Mouse (Mus musculus): ENCODE data around the gene Tulp4.

Tulp4 gene

DNA sequence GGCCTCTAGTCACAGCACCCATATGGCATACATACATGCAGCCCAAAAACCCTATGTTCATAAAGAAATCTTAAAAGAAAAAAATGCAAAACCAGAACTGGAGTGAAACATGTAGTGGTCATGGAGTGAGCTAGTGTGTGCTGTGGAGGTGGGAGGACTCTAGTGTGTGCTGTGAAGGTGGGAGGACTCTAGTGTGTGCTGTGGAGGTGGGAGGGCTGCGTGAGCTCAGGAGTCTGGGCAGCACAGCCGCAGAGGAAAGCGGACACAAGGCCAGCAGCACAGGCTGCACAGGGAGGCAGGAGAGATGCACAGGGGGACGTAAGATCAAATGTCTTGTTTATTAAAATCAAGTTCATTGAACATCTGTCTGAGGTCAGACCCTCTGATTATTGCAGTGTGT, 17.5 kb downstream of the Tulp4 start:
- no peak for DNase-seq (ENCODE audit: low spot score)

DNA sequence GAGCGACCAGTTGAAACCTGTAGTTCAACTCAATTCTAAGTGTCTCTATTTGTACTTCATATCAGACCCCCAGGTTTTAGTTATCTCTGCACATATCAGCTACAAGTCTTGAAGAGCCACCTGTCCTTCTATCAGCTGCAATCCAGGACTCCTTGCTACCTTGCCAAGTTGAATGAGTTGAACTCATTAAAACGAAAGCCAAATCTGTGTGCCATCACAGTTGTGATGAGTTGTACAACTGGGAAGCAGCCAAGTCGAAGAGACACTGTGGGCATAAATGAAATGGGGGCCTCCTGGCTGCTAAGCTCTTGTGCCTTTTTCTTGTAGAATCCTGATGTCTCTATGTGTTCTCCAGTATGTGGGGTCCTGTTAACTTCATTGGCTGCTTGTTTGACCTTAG, 19.2 kb downstream of the Tulp4 start:
- DNase-seq (ENCODE audit: low spot score), result no peak

DNA sequence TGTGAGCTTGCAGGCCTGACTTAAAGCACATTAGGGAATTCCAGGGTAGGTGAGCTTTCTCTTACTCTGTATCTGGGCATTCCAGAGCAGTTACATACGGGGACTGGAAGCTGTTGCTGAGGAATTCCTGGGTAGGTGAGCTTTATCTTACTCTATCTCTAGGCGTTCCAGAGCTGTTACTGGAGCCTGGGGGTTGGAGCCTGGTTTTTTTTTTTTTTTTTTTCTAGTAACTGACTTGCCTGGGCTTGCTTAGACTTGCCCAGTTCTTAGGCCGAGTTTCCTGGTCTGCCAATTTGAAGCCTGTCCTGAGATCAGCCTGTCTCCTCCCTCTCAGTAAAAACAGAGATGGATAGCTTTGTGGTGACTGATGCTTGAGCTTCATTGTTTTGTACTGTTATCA, 21.8 kb downstream of the Tulp4 start:
- DNase-seq (ENCODE audit: low spot score), result no peak

DNA sequence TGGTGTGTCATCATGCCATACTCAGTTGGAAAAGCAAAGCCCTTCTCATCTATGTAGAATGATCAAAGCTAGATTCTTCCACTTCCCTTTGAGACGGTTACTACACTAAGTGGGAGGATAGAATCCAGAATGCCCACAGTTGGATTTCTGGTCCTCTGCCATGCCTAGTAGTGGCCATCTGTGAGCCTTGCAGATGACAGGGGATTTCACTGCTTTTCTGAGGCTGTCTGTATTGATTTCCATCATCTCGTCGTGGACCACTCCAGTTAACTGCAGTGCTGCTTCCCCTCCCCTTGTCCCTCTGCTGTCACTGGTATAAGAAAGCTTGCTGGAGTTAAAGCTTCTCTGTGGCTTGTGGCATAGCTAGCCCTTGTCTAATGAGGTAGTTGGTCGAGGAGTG, 23.1 kb downstream of the Tulp4 start:
- DNase-seq (ENCODE audit: low spot score), result no peak

DNA sequence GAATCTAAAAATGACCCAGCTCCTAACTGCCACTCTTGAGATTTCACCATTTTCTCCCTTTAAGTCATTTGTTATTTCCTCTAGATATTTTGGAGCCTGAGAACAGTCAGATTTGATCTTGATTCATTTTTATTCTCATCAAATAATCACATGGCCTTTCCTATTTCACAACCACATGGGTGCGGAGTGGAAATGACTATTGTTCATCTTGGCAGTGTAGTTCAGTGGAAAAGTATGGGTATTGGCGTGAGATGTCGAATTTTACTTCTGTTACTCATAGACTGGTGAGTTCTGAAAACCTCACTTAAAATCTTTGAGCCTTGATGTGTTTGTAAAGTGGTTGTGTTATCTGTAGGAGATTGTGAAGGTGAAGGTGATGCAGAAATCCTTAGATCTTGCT, 24.8 kb downstream of the Tulp4 start:
- no peak for DNase-seq (ENCODE audit: low spot score)

DNA sequence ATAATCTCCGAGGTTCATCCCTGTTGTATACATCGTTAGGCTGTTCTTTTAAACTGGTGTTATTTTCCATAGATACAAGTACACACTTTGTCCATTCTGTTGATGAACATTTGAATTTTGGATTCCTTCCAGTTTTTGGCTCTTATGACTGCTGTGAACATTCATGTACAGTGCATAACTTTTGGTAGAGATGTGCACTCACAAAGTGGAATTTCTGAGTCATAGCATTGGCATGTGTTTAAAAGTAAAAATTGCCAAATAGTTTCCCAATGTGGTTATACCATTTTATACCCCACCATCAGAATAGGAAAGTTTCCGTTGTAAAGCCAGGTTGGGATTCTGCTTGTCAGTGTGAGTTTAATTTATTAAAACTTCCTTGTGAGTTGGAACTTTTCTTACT, 34.6 kb downstream of the Tulp4 start:
- no peak for DNase-seq (ENCODE audit: low spot score)

DNA sequence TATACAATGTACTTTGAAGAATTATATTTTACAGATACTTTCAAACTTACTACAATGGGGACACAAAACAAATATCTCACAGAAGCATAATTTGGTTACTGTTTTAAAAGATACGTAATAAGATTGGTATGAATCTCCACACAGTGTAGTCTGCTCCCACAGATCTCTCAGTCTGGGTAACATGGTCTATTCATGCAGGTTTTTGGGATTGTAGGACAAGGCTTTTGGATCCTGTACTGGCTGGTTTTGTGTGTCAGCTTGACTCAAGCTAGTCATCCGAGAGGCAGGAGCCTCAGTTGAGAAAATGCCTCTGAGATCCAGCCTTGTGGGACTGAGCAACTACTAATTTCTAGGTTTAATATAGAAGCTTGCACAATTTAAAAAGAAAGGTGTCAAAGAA, 35.1 kb downstream of the Tulp4 start:
- no peak for DNase-seq (ENCODE audit: low spot score)

DNA sequence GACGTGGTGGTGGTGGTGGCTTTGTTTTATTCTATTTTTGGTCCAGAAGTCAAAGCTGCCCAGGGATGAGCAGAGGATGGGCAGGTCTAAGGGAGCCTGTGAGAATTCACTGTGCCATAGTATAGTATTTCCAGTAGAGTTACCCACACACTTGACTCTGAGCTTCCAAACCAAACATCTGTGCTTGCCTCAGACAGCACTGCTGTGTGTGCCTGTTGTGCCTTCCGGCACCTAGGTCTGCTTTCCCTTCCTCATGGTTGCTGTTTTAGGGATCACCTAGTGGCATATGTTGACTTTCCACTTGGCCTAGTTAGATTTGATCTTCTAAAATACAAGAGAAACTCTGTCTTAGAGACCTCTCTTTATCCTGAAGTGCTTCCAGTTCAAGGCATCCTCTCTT, 39.0 kb downstream of the Tulp4 start:
- no peak for DNase-seq (ENCODE audit: low spot score)

DNA sequence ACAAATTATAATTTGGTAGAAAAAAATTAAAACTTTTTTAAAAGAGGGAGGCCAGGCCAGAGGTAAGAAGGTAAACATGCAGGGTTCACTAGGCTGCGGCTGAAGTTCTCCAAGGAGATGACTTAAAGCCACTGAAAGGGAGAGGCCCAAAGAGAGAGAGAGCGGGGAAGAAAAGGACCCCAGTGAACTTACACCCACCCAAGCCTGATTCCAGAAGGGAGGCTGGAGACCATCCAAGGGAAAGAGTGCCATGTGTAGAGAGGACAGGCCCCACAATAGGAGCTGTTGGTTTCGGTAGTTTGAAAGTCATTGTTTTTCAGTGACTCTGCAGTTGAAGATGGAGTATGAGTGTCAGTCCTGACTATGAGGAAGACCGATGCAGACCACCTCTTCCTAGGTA, 46.7 kb downstream of the Tulp4 start:
- no peak for DNase-seq (ENCODE audit: low spot score)

DNA sequence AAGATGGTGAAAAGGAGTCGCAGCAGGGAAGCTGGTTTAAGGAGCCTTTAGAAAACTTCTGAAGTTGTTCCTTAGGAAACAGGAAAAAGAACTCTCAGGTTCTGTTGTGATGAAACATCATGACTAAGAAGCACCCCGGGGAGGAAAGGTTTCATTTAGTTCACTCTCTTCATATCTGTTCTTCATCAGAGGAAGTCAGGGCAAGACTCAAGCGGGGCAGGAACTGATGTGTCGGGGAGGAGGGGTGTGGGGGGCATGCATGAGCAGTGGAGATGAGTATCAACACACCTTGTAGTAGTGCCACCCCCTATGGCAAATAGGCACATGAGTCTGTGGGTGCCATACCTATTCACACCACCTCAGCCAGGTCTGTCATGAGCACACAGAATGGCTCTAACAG, 47.3 kb downstream of the Tulp4 start:
- DNase-seq (ENCODE audit: low spot score), result no peak

DNA sequence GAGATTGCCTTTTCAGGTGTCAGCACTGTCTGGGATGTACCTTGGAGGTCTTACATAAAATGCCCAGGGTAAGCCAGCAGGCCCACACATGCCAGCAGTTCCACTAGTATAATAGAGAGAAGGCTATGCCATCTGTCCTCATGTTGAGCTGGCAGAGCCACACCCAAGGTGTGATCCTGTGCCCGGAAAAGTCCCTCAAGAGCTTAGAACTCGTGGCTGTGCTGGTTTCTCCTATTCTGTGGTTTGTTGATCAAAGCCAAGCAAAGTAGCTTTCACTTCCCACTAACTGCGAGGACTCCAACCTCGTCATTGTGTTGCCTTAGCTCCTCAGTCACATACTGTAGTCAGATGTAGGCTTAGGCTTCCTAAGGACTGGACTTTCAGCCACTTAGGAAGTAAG, 48.1 kb downstream of the Tulp4 start:
- DNase-seq (ENCODE audit: low spot score), result no peak

DNA sequence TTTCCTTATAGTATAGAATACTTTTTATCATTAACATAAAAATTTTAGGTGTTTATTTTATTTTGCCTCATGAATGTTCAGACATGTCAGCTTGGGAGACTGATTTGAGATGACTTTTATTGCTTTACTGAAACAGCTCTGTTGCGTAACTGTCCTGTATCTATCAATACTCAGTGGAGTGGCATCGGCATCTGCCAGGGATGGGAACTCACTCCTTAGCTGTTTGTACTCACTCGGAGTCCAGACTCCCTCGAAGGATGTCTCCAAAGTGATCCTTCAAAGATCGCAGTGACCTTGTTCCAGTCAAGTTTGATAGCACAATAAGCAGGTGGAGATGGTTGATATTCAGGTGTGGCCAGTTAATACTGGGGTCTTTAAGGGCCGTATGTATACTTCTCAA, 54.3 kb downstream of the Tulp4 start:
- DNase-seq (ENCODE audit: low spot score), result no peak

DNA sequence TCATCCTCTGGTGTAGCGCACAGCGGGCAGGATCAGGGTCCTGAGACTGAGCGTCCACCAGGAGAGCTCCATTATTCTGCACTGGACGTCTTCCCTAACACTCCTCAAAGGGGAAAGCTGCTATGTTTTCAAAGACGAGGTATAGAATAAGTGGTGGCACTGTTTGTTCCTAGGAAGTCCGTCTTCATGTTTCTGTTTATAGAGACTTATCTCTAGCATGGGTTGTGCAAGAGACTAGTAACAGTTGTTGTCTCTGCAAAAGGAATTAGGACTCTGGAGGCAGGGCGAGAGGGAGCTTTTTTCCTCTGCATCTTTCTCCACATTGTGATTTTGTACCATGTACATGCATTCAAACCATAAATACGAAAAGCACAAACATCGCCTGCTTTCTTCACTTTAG, 55.7 kb downstream of the Tulp4 start:
- no peak for DNase-seq (ENCODE audit: low spot score)

DNA sequence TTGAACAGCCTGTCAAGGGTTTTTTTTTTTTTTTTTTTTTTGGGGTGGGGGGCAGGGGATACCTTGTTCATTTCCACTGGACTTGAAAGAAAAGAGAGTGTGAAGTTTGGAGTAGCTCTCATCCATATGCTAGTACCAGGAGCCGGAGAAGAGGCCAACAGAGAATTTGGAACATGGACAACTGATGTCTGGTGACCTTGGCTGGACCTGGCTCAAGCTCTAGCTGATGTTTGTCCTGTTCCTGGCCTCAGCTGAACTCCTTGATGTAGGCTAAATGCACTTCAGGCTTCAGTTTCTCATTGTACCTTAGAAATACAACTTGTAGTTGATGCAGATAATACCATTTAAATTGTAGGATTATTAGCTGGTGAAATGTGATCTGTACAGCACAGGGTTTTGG, 56.5 kb downstream of the Tulp4 start:
- DNase-seq (ENCODE audit: low spot score), result no peak

DNA sequence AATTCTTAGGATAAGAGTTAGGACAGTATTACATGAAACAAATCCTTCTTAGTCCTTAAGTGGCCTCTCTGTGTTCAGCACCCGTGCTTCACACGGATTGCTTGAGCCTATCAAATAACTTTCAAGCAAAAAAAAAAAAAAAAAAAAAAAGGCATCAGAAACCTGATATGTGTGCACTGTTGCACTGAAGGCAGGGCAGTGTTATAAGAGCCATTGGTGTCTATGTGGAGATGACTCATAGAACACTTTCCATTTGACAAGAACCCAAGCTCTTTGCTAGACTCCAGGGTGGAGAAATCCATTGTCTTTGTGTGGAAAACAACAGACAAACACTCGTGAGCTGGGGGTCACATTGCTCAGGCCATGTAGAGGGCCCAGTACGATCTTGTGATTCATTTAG, 58.7 kb downstream of the Tulp4 start:
- no peak for DNase-seq (ENCODE audit: low spot score)

DNA sequence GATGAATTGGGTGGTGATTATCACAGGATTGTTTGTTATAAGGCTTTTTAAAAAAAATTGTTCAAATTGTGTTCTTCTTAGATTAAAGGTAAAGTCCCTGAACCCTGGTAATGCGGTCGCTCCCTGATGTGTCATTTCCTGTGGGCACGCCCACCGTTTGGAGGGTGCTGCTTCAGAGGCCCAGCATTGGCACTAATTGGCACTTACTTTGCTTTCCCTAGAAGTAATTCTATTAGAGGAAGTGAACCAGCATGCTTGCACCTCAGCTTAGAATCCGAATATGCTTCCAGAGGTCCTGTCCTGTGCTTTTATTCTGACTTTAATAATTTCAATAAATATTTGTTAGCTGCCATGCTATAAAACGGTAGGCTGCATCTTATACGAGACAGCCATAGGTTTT, 66.2 kb downstream of the Tulp4 start:
- DNase-seq (ENCODE audit: low spot score), result no peak

DNA sequence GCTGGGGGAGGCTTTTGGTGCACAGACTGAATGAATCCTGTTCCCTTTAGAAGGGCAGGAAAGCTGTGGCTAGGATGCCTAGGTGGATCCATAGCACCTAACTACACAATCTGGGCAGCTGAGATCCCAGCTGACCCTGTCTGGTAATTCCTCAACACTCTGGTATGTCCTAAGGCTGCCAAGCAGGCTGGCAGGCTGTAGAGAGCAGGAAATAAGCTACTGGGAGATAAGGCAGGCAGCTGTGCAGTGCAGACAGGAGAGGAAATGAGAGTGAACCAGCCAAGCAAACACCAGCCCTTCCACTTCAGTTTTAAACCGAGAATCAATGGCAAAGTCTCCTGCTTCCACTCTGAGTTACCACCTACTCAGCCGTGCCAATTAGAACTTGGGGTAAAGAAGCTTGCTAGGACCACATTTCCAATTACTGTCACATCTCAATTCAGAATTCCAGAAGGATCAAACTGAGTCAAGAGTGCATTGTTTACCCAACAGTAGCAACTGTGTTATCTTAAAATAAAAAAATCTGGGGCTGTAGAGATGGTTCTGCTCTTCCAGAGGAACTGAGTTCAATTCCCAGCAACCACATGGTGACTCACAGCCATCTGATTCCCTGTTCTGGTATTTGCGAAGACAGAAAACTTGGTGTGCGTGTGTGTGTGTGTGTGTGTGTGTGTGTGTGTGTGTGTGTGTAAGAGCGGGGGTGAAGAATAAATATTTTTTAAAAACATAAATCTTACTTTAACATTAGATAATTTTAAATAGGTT, 66.9 kb downstream of the Tulp4 start:
- no peak for DNase-seq (ENCODE audit: low spot score)

DNA sequence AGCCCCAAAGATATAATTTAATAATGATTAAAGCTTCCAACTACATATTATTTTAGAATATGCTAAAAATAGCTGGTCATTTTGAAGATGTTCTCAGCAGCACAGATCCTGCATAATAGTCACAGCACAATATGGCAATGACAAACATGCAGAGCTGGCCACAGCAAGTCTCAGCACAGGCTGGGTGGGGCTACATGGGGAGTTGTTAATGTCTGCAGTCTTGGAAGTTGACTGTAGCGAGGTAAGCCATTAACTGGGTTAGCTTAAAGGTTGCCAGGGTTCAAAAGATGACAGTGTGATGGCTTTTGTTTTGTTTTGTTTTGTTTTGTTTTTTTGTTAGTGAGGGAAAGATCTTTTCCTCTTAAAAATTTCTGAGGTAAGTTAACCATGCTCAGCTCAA, 68.3 kb downstream of the Tulp4 start:
- no peak for DNase-seq (ENCODE audit: low spot score)

DNA sequence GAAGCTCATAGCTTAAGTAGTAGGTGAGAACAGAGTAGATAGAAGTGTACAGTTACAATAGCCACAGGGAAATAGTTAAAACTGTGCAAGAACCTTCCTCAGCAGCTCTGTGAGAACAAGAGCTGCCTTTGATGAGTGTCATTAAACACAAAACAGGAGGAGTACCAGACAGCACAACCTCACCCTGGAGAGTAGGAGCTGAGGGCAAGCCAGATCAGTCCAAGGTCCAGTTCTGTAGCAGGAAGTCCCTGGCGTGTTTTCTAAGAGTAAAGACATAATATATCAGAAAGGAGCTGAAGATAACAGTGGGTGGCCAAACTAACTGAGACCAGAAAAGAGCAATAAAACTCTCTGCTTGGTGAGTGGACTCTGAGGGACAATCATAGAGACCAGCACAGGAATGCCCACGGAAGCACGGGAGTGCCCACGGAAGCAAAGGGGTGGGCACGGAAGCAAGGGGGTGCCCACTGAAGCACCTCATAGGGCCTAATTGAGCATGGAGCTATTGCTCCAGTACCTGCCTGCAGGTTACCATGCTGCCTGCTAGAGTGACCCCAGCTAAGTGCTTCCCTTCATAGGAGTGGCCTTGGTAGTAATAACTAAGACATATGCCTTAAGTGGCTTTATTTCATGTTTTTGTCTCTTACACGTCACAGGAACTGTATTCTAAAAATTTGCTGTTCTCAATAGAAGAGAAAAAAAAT, 72.5 kb downstream of the Tulp4 start:
- DNase-seq (ENCODE audit: low spot score), result no peak

DNA sequence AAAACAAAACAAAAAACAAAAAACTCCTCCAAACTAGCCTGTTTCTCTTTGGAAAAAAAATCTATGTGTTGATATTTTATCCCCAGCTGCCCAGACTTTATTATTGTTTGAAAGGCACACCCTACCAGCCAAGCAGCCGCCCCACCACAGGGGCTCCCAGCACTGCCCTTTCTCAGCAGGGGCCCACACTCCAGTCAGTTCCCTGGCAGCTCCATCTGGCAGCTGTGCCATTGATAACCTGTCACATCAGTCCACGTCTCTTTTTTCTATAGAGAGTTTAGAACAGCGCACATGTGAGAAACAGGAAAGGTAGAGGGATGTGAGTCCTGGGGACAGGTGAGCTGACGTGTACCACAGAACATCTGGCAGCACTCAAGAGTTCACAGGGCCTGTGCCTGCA, 73.2 kb downstream of the Tulp4 start:
- DNase-seq (ENCODE audit: low spot score), result no peak

DNA sequence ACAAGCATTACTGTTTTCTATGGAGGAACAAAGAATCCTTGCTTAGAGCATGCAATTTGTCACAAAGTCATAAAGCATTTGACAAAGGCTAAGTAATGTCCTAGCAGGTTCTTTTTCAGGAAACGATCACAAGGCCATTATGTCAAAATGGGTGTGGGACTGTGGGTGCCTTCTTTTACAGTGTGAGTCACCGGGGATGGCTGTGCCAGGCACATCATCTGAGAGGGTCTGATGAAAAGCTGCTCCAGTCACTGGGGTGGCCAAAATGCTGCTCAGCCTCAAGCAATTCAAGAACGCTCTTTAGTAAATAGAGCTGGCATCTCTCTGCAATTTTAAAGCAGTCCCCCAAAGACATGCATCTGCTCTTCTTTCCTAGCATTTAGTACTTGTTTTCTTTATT, 74.2 kb downstream of the Tulp4 start:
- no peak for DNase-seq (ENCODE audit: low spot score)

DNA sequence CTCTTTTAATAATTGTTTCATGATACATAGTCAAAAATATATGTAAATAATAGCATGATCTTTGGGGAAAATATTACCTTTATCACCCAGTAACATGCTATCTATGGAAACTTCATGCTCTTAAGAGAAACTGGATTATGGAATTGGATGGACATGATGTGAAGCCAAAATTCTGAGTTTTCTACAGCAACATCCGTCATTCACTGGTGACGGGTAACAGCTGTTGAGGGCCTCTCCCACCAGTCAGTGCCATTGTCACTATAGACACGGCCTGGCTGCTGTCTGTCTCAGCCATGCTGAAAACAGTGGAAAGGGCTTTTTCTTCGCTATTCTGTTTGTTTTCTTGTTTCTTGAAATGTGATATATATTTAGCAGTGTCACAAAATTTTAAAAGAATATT, 76.5 kb downstream of the Tulp4 start:
- DNase-seq (ENCODE audit: low spot score), result no peak

DNA sequence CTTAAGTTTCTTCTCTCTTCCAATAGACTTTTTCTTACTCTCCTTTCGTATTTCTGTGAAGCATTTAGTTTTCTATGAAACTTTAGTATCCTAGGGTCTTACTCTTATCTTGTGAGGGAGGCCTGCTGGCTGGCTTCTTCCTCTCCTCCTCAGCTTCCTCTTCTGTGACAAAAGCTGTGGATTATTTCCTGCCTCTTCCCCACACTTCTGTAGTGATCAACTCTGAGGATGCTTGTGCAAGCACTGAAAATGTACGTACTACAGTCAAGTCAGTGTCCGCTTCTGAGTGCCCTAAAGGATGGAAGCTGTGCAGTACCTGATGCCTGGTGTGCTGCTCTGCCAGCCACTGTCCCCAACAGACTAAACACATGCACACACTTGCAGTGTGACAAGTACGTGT, 80.4 kb downstream of the Tulp4 start:
- no peak for DNase-seq (ENCODE audit: low spot score)

DNA sequence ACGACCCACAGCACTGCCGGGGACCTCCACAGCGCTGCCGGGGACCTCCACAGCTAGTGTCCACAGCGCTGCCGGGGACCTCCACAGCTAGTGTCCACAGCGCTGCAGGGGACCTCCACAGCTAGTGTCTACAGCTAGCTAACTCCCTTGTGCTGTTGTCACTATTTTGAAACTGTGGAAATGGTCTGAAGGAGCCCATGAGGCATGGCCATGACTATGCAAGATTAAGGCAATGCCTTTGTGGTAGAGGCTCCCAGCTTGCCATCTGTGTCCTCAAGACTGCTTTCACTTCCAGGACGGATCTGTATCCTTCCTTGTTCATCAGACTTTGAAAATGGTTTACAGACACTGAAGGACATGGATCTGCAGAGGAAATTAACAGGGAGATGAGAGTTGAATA, 80.9 kb downstream of the Tulp4 start:
- DNase-seq (ENCODE audit: low spot score), result no peak
